Mouse (Mus musculus): ENCODE data around the gene Mettl2. TPM values are rescaled to one million over a fixed set of nuclear protein-coding genes. Genes with fewer than 3 reads are reported as not detected.

Mettl2 gene
- polyA plus RNA-seq, 1 experiment from 2014 or later = 34.2 TPM

- H3K27me3 ChIP-seq (replicated peaks; ENCODE audit: control insufficient read depth, insufficient read depth, low read length) = no peaks in the 10 kb centered on the region
- H3K9ac ChIP-seq (ENCODE audit: low read depth, low read length) = no peak overlapping the region
- H3K9me3 ChIP-seq (ENCODE audit: control insufficient read depth, low read length) = no peaks in the 10 kb centered on the region
- no peak overlapping the region for H3K27ac ChIP-seq (ENCODE audit: low read length)
- 94% methylated on average over 3 of the region's 3 CpGs for WGBS
- H3K4me3 ChIP-seq (ENCODE audit: low read length) = no peak overlapping the region
- H3K4me1 ChIP-seq (ENCODE audit: control insufficient read depth, insufficient read depth, low read length) = peaks cover 11% of the 10 kb centered on the region
- no peak overlapping the region for H3K4me2 ChIP-seq (ENCODE audit: low read depth, low read length)
- no peak for ATAC-seq
- H3K36me3 ChIP-seq (ENCODE audit: control insufficient read depth, insufficient read depth, low read length) = peaks cover 6% of the 10 kb centered on the region
These were observed 58.5 kb downstream of the Mettl2 start for GRCm38 (mm10) chr11:105184678-105185077.

Other genes with a start within 250 kb of the Mettl2 start
- gene Efcab3, start 62.8 kb upstream of the Mettl2 start, polyA plus RNA-seq (2015; fragmentation: Nextera tagmentation; extraction: Ambion mirVana) = 0.55 and 0.59 TPM in 2 replicates
- gene Gm10842, start 20.5 kb downstream of the Mettl2 start, polyA plus RNA-seq (2015; fragmentation: Nextera tagmentation; extraction: Ambion mirVana) = not detected in 2 replicates
- gene Tlk2, start 52.4 kb downstream of the Mettl2 start, polyA plus RNA-seq (2015; fragmentation: Nextera tagmentation; extraction: Ambion mirVana) = 8.4 and 9.3 TPM in 2 replicates
- 6.8 and 6.9 TPM in 2 replicates for gene Mrc2, start 166.2 kb downstream of the Mettl2 start, polyA plus RNA-seq (2015; fragmentation: Nextera tagmentation; extraction: Ambion mirVana)